Mouse (Mus musculus): ENCODE measurements around the gene Gm13278. TPM values are rescaled to one million over a fixed set of nuclear protein-coding genes. Genes with fewer than 3 reads are reported as not detected.

Gm13278 gene
- polyA plus RNA-seq (2012; rRNA removed), result not detected in 2 replicates

GRCm38 (mm10) chr4:88791250-88791649 lies at the start of gene Gm13278:
Gm13278 (plus strand) TSS chr4:88791550.

GRCm38 (mm10) chr4:88754818-88755340 lies 36.5 kb upstream of the Gm13278 start, which contains the start of gene Gm13271:
Gm13271 (plus strand) TSS chr4:88754868.

GRCm38 (mm10) chr4:88759610-88760268 lies 31.6 kb upstream of the Gm13278 start, which contains the start of gene Gm13283:
Gm13283 (plus strand) TSS chr4:88760119.

GRCm38 (mm10) chr4:88773534-88773933 lies 17.8 kb upstream of the Gm13278 start, which contains the start of gene Gm13290:
Gm13290 (plus strand) TSS chr4:88773834.

GRCm38 (mm10) chr4:88776622-88777021 lies 14.7 kb upstream of the Gm13278 start, which contains the start of gene Gm13289:
Gm13289 (plus strand) TSS chr4:88776922.

GRCm38 (mm10) chr4:88779550-88779949 lies 11.8 kb upstream of the Gm13278 start, which contains the start of gene Gm13272:
Gm13272 (plus strand) TSS chr4:88779850.

GRCm38 (mm10) chr4:88781831-88782230 lies 9.5 kb upstream of the Gm13278 start, which contains the start of gene Ifnz:
Ifnz (plus strand) TSS chr4:88782131.

GRCm38 (mm10) chr4:88785409-88785808 lies 5.9 kb upstream of the Gm13278 start, which contains the start of gene Gm13276:
Gm13276 (plus strand) TSS chr4:88785709.

GRCm38 (mm10) chr4:88788402-88788801 lies 2.9 kb upstream of the Gm13278 start, which contains the start of gene Gm13277:
Gm13277 (plus strand) TSS chr4:88788632.

GRCm38 (mm10) chr4:88793936-88794675 lies 2.8 kb downstream of the Gm13278 start, which contains the start of gene Gm13275:
Gm13275 (plus strand) TSS chr4:88794487.

GRCm38 (mm10) chr4:88797097-88797496 lies 5.7 kb downstream of the Gm13278 start, which contains the start of gene Gm13279:
Gm13279 (plus strand) TSS chr4:88797397.

GRCm38 (mm10) chr4:88799365-88799764 lies 8.0 kb downstream of the Gm13278 start, which contains the start of gene Gm13285:
Gm13285 (plus strand) TSS chr4:88799665.

GRCm38 (mm10) chr4:88802954-88803353 lies 11.6 kb downstream of the Gm13278 start, which contains the start of gene Gm13287:
Gm13287 (plus strand) TSS chr4:88803254.

GRCm38 (mm10) chr4:88805231-88805630 lies 13.9 kb downstream of the Gm13278 start, which contains the start of gene Gm13288:
Gm13288 (plus strand) TSS chr4:88805531.

GRCm38 (mm10) chr4:88815928-88816327 lies 24.6 kb downstream of the Gm13278 start, which contains the start of gene Ifna7:
Ifna7 (plus strand) TSS chr4:88816228.

GRCm38 (mm10) chr4:88819659-88820058 lies 28.3 kb downstream of the Gm13278 start, which contains the start of gene Ifna11:
Ifna11 (plus strand) TSS chr4:88819959.

GRCm38 (mm10) chr4:88827116-88827515 lies 35.8 kb downstream of the Gm13278 start, which contains the start of gene Ifna6:
Ifna6 (plus strand) TSS chr4:88827416.

GRCm38 (mm10) chr4:88835225-88835624 lies 43.9 kb downstream of the Gm13278 start, which contains the start of gene Ifna5:
Ifna5 (plus strand) TSS chr4:88835525.

GRCm38 (mm10) chr4:88841438-88841911 lies 50.1 kb downstream of the Gm13278 start, which contains the start of gene Ifna4:
Ifna4 (plus strand) TSS chr4:88841861.

Measured in liver, embryonic 14 days (tissue).